Mouse (Mus musculus): Measurements from ENCODE around the gene Fabp6.

Fabp6 gene

GRCm38 (mm10) chr11:43589530-43590072, 11.7 kb downstream of the Fabp6 start:
- no peak for DNase-seq (ENCODE audit: low read depth, low spot score)

GRCm38 (mm10) chr11:43586324-43587090, 14.8 kb downstream of the Fabp6 start, which contains the start of gene 4933415A04Rik:
TSS of gene 4933415A04Rik (plus strand) at chr11:43587040.
- DNase-seq (ENCODE audit: low read depth, low spot score): peak; percentile 66

- no peak for DNase-seq (ENCODE audit: low read depth, low spot score)
These were observed 15.9 kb downstream of the Fabp6 start for GRCm38 (mm10) chr11:43585211-43586005.

DNA sequence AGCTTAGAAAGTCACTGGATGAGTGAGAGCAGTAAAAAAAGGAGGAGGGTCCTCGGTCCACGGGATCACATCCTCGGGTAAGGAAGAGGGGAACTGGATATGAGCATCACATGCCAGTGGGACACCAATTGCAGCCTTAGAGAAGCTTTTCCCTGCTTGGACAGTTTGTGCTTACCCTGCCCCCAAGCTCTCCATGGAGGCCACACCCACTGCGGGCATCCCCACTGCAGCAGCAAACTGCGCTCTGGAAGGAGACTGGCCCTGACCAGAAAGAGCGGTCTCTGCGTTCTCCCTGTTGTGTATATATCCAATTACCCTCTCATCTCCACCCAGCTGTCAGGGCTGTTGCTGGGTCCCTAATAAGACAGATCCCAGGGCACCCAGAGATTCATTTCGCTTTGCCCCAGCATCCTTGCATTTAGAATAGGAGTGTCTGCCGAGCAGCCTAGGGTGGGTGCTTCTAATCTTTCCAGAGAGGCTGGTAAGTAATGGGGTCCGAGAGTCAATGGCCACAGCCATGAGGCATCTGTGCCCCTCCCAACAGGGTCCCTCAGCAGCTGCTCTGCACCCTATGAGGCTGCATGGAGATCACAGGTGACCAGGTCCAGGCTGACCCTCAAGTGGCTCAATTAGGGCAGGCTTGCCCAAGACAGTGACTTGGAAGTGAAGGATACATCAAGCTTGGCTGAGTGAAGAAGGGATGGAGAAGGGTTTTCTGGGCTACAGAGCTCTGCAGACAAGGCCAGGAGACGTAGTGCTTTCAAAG, 23.4 kb downstream of the Fabp6 start:
- DNase-seq (ENCODE audit: low read depth, low spot score): no peak

GRCm38 (mm10) chr11:43575376-43576151, 25.8 kb downstream of the Fabp6 start:
- peak; percentile 52 for DNase-seq (ENCODE audit: low read depth, low spot score)

DNA sequence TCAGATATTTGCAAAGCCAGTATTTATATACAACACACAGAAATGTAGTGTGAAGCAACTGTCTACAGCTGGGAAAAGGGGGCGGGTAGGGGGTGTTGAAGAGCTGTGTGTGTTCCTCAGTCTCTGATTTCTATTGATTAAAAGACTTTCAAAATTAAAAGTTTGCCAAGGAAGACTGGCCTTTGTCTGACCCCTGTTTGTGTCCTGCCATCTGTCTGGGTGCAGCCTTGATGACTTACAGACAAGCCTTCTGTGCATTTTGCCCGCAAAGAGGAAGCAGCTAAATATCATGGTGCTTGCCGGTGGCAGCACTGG, 26.3 kb downstream of the Fabp6 start:
- DNase-seq (ENCODE audit: low read depth, low spot score): no peak

GRCm38 (mm10) chr11:43569595-43569994, 31.7 kb downstream of the Fabp6 start:
- DNase-seq (ENCODE audit: low read depth, low spot score): peak; percentile 53

GRCm38 (mm10) chr11:43569188-43569587, 32.2 kb downstream of the Fabp6 start:
- DNase-seq (ENCODE audit: low read depth, low spot score): no peak

- DNase-seq (ENCODE audit: low read depth, low spot score): no peak
These were observed 33.1 kb downstream of the Fabp6 start for GRCm38 (mm10) chr11:43568263-43568662.

DNA sequence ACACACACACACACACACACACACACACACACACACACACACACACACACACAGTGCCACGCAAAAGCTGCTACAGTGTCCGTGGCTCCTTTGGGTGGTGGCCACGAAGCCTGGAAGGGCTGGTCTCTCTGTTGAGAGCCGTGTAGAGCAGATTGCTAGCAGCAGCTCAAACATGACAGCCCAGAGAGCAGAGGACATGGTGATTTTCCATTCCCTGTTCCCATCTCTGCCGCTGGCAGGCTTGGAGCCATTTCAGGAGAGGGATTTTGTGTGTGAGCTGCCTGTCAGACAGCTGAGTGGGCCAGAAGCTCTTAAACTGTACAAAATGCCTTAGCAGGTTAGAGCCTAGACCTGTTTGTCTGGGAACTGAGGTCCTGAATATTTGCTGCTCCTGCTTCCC, 34.6 kb downstream of the Fabp6 start:
- DNase-seq (ENCODE audit: low read depth, low spot score): no peak

GRCm38 (mm10) chr11:43565852-43566251, 35.5 kb downstream of the Fabp6 start:
- no peak for DNase-seq (ENCODE audit: low read depth, low spot score)

- DNase-seq (ENCODE audit: low read depth, low spot score): no peak
These were observed 35.9 kb downstream of the Fabp6 start for GRCm38 (mm10) chr11:43565414-43565813.

GRCm38 (mm10) chr11:43563654-43564244, 37.6 kb downstream of the Fabp6 start:
- DNase-seq (ENCODE audit: low read depth, low spot score): no peak

DNA sequence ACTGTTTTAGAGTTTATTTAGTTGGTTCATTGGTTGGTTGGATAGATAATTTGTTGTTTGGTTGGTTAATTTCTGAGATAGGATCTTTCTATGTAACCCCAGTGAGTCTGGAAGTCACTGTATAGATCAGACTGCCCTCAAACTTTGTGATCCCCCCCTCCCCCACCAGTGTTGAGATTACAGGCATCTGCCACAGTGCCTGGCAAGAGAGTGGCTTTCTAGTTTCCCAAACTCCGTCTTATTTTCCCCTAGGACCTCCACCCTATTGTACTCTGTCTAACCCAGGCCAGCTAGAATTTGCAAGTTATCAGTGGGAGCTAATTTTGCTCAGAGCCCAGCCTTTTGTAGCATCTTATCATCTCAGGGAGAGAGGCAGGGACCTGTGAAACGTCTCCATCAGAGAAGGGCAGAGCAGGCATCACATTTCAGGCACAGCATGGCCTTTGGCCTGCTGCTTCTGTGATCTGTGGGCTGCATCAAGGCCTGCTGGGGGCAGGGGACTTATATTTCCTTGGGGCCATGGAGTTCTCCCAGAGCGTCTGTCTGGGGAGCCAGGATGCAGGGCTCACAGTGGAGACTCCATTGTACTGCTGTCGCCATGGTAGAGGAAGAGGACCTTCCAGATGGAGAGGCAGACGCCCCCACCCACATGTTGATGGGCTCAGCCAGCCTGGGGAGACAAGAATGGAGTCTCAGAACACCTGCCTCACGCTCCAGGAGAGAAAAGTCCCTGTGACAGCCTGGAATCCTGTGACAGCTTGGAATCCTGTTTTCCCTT, 41.6 kb downstream of the Fabp6 start:
- no peak for DNase-seq (ENCODE audit: low read depth, low spot score)

DNA sequence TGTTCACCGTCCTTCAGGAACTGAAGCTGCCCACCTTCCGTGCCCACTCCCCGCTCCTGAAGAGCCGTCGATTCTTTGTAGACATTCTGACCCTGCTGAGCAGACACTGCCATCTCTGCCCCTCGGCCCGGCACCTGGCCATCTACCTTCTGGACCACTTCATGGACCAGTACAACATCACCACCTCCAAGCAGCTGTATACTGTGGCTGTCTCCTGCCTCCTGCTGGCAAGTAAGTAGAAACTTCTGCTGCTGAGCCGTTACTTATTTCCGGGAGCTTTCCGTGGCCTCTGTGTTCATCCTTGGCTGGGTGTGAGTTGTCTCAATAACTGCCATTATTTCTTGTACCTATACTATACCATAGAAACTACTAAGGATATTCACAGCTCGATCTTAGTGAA, 44.8 kb downstream of the Fabp6 start:
- no peak for DNase-seq (ENCODE audit: low read depth, low spot score)

DNA sequence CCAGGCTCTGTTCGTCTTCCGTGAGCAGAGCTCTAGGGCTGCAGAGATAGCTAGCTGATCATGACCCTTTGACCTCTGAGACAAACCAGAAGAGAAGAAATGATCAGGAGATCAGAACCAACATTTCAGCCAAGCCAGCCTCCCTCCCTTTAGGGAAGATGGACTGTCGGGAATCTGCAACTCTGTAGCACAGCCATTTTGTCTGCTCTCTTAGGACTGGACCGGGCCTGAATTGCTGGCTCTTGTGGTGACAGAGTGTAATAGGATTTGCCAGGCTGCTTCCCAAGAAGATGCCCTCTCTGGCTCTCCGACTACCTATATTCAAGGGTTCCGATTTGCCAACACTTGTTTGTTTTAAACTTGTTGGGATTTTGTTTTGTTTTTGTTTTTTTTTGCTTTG, 48.7 kb downstream of the Fabp6 start:
- no peak for DNase-seq (ENCODE audit: low read depth, low spot score)

DNA sequence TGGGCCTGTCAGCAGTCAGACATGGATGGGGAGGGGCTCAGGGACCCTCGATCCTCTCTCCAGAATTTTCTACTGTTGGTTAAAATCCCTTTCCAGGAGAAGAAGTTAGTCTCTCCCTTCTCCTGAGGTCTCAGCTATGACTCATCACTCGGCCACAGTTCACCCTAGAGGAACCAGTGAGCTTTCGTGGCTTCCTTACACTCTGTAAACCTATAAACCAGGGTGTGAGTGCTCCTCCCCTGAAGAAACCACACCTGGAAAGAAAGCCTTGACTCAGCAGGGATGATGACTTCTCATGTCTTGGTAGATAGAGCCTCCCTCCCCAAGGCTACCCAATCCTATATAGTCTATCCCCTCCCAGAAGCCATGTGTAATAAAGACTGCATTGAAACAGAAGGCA, 49.6 kb downstream of the Fabp6 start:
- DNase-seq (ENCODE audit: low read depth, low spot score): no peak

GRCm38 (mm10) chr11:43549701-43550100, 51.6 kb downstream of the Fabp6 start:
- no peak for DNase-seq (ENCODE audit: low read depth, low spot score)

DNA sequence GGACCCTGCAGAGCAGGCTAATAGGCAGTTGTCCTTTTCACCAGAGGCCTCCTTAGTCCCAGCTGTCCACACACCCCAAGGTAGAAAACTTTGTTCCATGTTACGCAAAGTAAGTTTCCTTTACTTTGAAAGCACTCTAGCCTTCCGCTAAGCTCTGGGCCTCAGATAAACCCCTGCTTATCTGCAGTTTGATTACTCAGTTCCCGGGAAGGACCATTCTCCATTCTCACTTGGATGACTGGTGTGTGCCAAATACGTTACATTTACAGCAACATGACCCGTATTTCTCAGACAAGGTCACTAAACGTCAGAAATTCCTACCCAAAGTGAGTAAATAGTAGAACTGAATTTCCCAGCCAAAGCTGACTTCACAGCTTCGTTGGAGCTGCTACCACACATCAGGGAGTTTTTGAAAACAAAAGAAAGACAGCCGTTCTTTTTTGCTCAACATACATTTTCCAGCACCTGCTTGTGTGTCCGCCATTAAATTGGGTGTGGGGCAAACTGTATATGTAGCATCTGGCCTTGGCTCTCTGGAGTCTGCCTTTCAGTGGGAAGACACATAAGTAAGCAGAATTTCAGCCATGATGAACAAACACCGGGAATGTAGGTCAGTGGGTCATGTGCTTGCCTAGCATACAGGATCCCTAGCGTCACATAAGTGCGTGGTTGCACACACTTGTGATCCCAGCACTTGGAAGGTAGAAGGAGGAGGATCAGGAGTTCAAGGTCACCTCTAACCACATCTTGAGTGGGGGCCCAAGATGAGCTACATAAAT, 52.5 kb downstream of the Fabp6 start:
- DNase-seq (ENCODE audit: low read depth, low spot score): no peak
